Mouse (Mus musculus): ENCODE data around the gene Vmn1r215. TPM values are rescaled to one million over a fixed set of nuclear protein-coding genes. Genes with fewer than 3 reads are reported as not detected.

Gene Vmn1r215
- polyA plus RNA-seq (2012; rRNA removed; ENCODE audit: low replicate concordance): not detected in 2 replicates

GRCm38 (mm10) chr13:23067725-23068124 lies at the start of gene Vmn1r215:
Gene Vmn1r215 (plus strand): TSS chr13:23068025.

DNA sequence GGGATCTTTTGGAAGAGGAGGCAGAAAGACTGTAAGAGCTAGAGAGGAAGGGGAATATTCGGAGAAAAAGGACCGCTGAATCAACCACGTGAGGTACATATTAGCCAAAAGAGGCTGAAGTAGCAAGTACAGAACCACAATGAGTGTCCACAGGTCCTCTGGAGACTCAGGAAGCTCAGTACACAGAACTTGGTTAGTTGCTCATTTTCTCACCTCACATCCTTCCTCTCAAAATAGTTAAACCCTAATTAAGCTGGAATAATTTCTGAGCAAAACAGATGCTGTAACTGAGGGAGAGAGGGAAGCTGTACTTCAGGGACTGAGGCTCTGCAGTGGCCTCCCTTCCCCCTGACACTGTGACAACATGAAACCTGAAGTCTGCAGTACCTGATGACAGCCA lies 37.7 kb upstream of the Vmn1r215 start, which contains the start of gene Vmn1r214:
Gene Vmn1r214 (plus strand): TSS at position 301 of the 400 bp plus-strand sequence.

DNA sequence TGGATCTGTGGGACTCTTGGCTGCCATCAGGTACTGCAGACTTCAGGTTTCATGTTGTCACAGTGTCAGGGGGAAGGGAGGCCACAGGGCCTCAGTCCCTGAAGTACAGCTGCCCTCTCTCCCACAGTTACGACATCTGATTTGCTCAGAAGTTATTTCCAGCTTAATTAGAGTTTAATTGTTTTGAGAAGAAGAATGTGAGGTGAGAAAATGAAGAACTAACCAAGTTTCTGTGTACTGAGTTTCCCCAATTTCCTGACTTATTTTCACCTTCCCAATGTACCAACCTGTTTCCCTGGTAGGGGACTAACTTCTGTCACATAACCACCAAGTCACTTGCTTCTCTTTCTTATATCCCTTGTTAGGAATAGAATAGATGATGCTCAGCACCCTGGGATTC lies 50.3 kb downstream of the Vmn1r215 start, which contains the start of gene Vmn1r217:
Gene Vmn1r217 (minus strand): TSS at position 101 of the 400 bp plus-strand sequence.

Other genes with a start within 250 kb of the Vmn1r215 start
- gene Vmn1r210, start 236.7 kb upstream of the Vmn1r215 start, polyA plus RNA-seq (2012; rRNA removed; ENCODE audit: low replicate concordance): not detected in 2 replicates
- gene Vmn1r211, start 210.5 kb upstream of the Vmn1r215 start, polyA plus RNA-seq (2012; rRNA removed; ENCODE audit: low replicate concordance): not detected in 2 replicates
- gene Vmn1r212, start 183.8 kb upstream of the Vmn1r215 start, polyA plus RNA-seq (2012; rRNA removed; ENCODE audit: low replicate concordance): not detected in 2 replicates
- gene Vmn1r213, start 60.4 kb upstream of the Vmn1r215 start, polyA plus RNA-seq (2012; rRNA removed; ENCODE audit: low replicate concordance): not detected in 2 replicates
- not detected in 2 replicates for gene Vmn1r214, start 37.6 kb upstream of the Vmn1r215 start, polyA plus RNA-seq (2012; rRNA removed; ENCODE audit: low replicate concordance)
- gene Vmn1r217, start 50.2 kb downstream of the Vmn1r215 start, polyA plus RNA-seq (2012; rRNA removed; ENCODE audit: low replicate concordance): not detected in 2 replicates
- gene Vmn1r218, start 65.1 kb downstream of the Vmn1r215 start, polyA plus RNA-seq (2012; rRNA removed; ENCODE audit: low replicate concordance): not detected in 2 replicates
- not detected in 2 replicates for gene Vmn1r219, start 91.3 kb downstream of the Vmn1r215 start, polyA plus RNA-seq (2012; rRNA removed; ENCODE audit: low replicate concordance)
- not detected in 2 replicates for gene Vmn1r220, start 120.0 kb downstream of the Vmn1r215 start, polyA plus RNA-seq (2012; rRNA removed; ENCODE audit: low replicate concordance)
- not detected in 2 replicates for gene Vmn1r221, start 146.1 kb downstream of the Vmn1r215 start, polyA plus RNA-seq (2012; rRNA removed; ENCODE audit: low replicate concordance)
- not detected in 2 replicates for gene Vmn1r222, start 167.9 kb downstream of the Vmn1r215 start, polyA plus RNA-seq (2012; rRNA removed; ENCODE audit: low replicate concordance)
- gene Vmn1r223, start 179.1 kb downstream of the Vmn1r215 start, polyA plus RNA-seq (2012; rRNA removed; ENCODE audit: low replicate concordance): not detected in 2 replicates

Data from subcutaneous adipose tissue, adult 2 months (tissue).